In the genomic region with DNA sequence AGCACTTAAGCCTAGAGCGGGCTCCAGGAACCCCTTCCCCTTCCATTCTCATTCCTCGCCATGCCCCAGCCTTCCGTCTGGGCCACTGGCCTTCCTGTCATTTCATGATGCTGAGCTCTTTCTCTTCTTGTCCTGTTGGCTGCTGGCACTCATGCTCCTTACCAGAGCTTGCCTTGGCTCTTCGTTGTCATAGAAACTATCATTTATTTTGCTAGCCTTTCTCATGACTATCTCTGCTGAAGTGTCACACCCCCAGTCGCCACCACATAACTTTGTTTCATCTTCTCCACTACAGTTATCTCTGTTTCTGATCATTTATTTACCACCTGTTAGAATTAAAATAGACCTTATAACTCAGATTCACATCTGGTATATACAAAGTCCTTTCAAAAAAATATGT, we compare ENCODE assay signal across 35 mouse cellular contexts.
"Had no signal": no experiment of that assay in that cellular context is flagged by ENCODE, and none has a peak within 500 bp of the region (broad histone marks: within the 10 kb centered on the region; RNA-seq: fewer than 3 reads in every experiment).

No protein-coding gene starts in this region.

- ATAC-seq: hindbrain, embryonic 16.5 days; hindbrain, postnatal 0 days; inflammation-experienced regulatory T-cells, adult 6 months; intestine, embryonic 15.5 days; intestine, embryonic 16.5 days; intestine, postnatal 0 days had no signal

- H3K9me3 ChIP-seq: heart, embryonic 10.5 days; heart, embryonic 12.5 days; heart, embryonic 13.5 days; heart, embryonic 15.5 days; hindbrain, embryonic 10.5 days; hindbrain, embryonic 12.5 days; hindbrain, embryonic 13.5 days; hindbrain, embryonic 15.5 days; intestine, embryonic 15.5 days; kidney, embryonic 15.5 days had no signal

- H3K27ac ChIP-seq: heart, embryonic 10.5 days; heart, embryonic 13.5 days; heart, embryonic 15.5 days; hindbrain, embryonic 10.5 days; hindbrain, embryonic 12.5 days; hindbrain, embryonic 13.5 days; hindbrain, embryonic 14.5 days; hindbrain, embryonic 15.5 days; hindbrain, postnatal 0 days; intestine, embryonic 15.5 days; kidney, embryonic 15.5 days; kidney, postnatal 0 days; layer of hippocampus, adult 2 months had no signal

- DNase-seq: heart, postnatal 10 days; heart, postnatal 14 days; heart, postnatal 36 days; heart, postnatal 4 days; kidney, adult 11 months; kidney, adult 18-20 months; kidney, adult 2 months; kidney, adult 8-10 months; kidney, adult 9 months; kidney, postnatal 10 days; kidney, postnatal 14 days; kidney, postnatal 25 days; kidney, postnatal 36 days; kidney, postnatal 4 days; layer of hippocampus, adult 9-11 months; layer of hippocampus, postnatal 36 days had no signal

- H3K4me3 ChIP-seq: heart, embryonic 10.5 days; heart, embryonic 12.5 days; heart, embryonic 13.5 days; heart, embryonic 15.5 days; hindbrain, embryonic 10.5 days; hindbrain, embryonic 12.5 days; hindbrain, embryonic 13.5 days; hindbrain, embryonic 15.5 days; intestine, embryonic 15.5 days; kidney, embryonic 15.5 days; layer of hippocampus, adult 2 months had no signal

- H3K9ac ChIP-seq: heart, embryonic 12.5 days; heart, embryonic 13.5 days; heart, embryonic 15.5 days; hindbrain, embryonic 12.5 days; hindbrain, embryonic 13.5 days; hindbrain, embryonic 14.5 days; hindbrain, embryonic 15.5 days; intestine, embryonic 15.5 days; kidney, embryonic 15.5 days had no signal

- H3K4me1 ChIP-seq: heart, embryonic 12.5 days; heart, embryonic 15.5 days; hindbrain, embryonic 10.5 days; hindbrain, embryonic 12.5 days; hindbrain, embryonic 13.5 days; hindbrain, embryonic 15.5 days; intestine, embryonic 15.5 days had no signal

- H3K36me3 ChIP-seq: heart, embryonic 15.5 days; intestine, embryonic 15.5 days had no signal

- H3K4me2 ChIP-seq: heart, embryonic 11.5 days; heart, embryonic 12.5 days; heart, embryonic 13.5 days; heart, embryonic 15.5 days; hindbrain, embryonic 12.5 days; hindbrain, embryonic 13.5 days; hindbrain, embryonic 14.5 days; hindbrain, embryonic 15.5 days; intestine, embryonic 15.5 days; kidney, embryonic 15.5 days had no signal

- H3K27me3 ChIP-seq: heart, embryonic 12.5 days; heart, embryonic 13.5 days; heart, embryonic 15.5 days; hindbrain, embryonic 12.5 days; hindbrain, embryonic 13.5 days; hindbrain, embryonic 15.5 days; intestine, embryonic 15.5 days; kidney, embryonic 15.5 days had no signal
